ENCODE assay signal across 21 mouse cellular contexts in the genomic region with DNA sequence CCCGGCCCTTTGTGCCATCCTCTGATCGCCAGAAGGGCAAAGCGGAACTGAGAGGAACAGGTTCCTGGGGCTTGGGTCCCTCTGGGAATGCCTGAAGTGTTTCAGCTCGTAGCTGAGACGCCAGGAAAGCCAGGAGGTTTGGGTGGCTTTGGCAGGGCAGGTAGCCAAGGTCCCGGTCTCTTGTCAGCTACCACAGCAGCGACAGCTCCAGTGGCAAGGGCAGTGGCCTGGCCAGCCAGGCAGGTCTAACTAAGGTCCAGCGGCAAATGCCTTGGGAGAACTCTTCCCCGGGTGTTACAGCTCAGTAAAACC. TPM values are rescaled to one million over a fixed set of nuclear protein-coding genes. Genes with fewer than 3 reads are reported as not detected.
DNase-seq lines count a peak whose midpoint lies in the region; ATAC-seq lines count a peak whose summit lies in the region.
"Had no signal": no experiment of that assay in that cellular context is flagged by ENCODE, and none has a peak within 500 bp of the region (broad histone marks: within the 10 kb centered on the region; RNA-seq: fewer than 3 reads in every experiment).

No protein-coding gene starts in this region.

- peak overlapping the region; percentile 22; the same call in 1 of the 2 replicates for H3K27ac ChIP-seq in midbrain, embryonic 11.5 days (ENCODE audit: low read depth, low read length)
- H3K27ac ChIP-seq in midbrain, embryonic 16.5 days (ENCODE audit: low read length), result no peak overlapping the region
- H3K27ac ChIP-seq in hindbrain, embryonic 15.5 days (replicated peaks), result peak overlapping the region; percentile 51; the same call in 1 of the 2 replicates
- H3K27ac ChIP-seq: limb, embryonic 13.5 days; liver, embryonic 13.5 days had no signal

- ATAC-seq in cerebellum, adult (ENCODE audit: insufficient number of reproducible peaks, low FRiP score, low TSS enrichment), result no peak
- no peak for ATAC-seq in midbrain, embryonic 11.5 days (ENCODE audit: low FRiP score)
- ATAC-seq in midbrain, embryonic 16.5 days, result no peak
- ATAC-seq in hindbrain, embryonic 15.5 days (ENCODE audit: low FRiP score, low read depth), result no peak

- WGBS in midbrain, embryonic 11.5 days, result 72% methylated on average over 9 of the region's 9 CpGs
- 77% methylated on average over 9 of the region's 9 CpGs for WGBS in midbrain, embryonic 16.5 days
- 59% methylated on average over 9 of the region's 9 CpGs for WGBS in hindbrain, embryonic 15.5 days

- no peak overlapping the region for H3K4me2 ChIP-seq in midbrain, embryonic 11.5 days
- H3K4me2 ChIP-seq in midbrain, embryonic 16.5 days (ENCODE audit: low read length), result no peak overlapping the region
- no peak overlapping the region for H3K4me2 ChIP-seq in hindbrain, embryonic 15.5 days
- H3K4me2 ChIP-seq: limb, embryonic 13.5 days; liver, embryonic 13.5 days; lung, embryonic 14.5 days had no signal

- no peaks in the 10 kb centered on the region for H3K36me3 ChIP-seq in midbrain, embryonic 11.5 days (ENCODE audit: control insufficient read depth, insufficient read depth, low read length)
- no peaks in the 10 kb centered on the region for H3K36me3 ChIP-seq in midbrain, embryonic 16.5 days (ENCODE audit: control insufficient read depth, insufficient read depth, low read length)
- no peaks in the 10 kb centered on the region for H3K36me3 ChIP-seq in hindbrain, embryonic 15.5 days
- H3K36me3 ChIP-seq: limb, embryonic 13.5 days; liver, embryonic 13.5 days had no signal

- no peaks in the 10 kb centered on the region for H3K9me3 ChIP-seq in midbrain, embryonic 11.5 days (ENCODE audit: control insufficient read depth, low read length)
- H3K9me3 ChIP-seq in midbrain, embryonic 16.5 days (replicated peaks; ENCODE audit: control insufficient read depth, low read length, poor library complexity, severe bottlenecking), result no peaks in the 10 kb centered on the region
- no peaks in the 10 kb centered on the region for H3K9me3 ChIP-seq in hindbrain, embryonic 15.5 days
- H3K9me3 ChIP-seq: limb, embryonic 13.5 days; liver, embryonic 13.5 days had no signal

- H3K4me3 ChIP-seq in midbrain, embryonic 11.5 days (ENCODE audit: low read depth, low read length), result no peak overlapping the region
- no peak overlapping the region for H3K4me3 ChIP-seq in midbrain, embryonic 16.5 days (ENCODE audit: low read depth, low read length)
- H3K4me3 ChIP-seq in hindbrain, embryonic 15.5 days, result no peak overlapping the region
- H3K4me3 ChIP-seq: limb, embryonic 13.5 days; liver, embryonic 13.5 days had no signal

- DNase-seq in cerebellum, adult 9-11 months, result peak; percentile 50
- DNase-seq in midbrain, embryonic 11.5 days (ENCODE audit: low spot score, missing footprints), result no peak
- DNase-seq in urinary bladder, postnatal 10 days (ENCODE audit: low spot score), result no peak
- no peak for DNase-seq in ovary, adult 18-20 months (ENCODE audit: low spot score)
- no peak for DNase-seq in adrenal gland, postnatal 10 days
- DNase-seq: adrenal gland, postnatal 25 days; embryo, embryonic 11 days; kidney, adult 11 months; liver, embryonic 13.5 days; lung, embryonic 14.5 days; lung, postnatal 4 days; thymus, postnatal 25 days had no signal

- no peaks in the 10 kb centered on the region for H3K27me3 ChIP-seq in midbrain, embryonic 11.5 days (ENCODE audit: control insufficient read depth, insufficient read depth, low read length)
- H3K27me3 ChIP-seq in midbrain, embryonic 16.5 days (ENCODE audit: control insufficient read depth, insufficient read depth, low read depth, low read length), result no peaks in the 10 kb centered on the region
- H3K27me3 ChIP-seq in hindbrain, embryonic 15.5 days, result no peaks in the 10 kb centered on the region

- peaks cover 3% of the 10 kb centered on the region; the same call in 1 of the 2 replicates for H3K4me1 ChIP-seq in midbrain, embryonic 11.5 days (ENCODE audit: control insufficient read depth, insufficient read depth, low read length)
- H3K4me1 ChIP-seq in midbrain, embryonic 16.5 days (ENCODE audit: control insufficient read depth, insufficient read depth, low read length), result no peaks in the 10 kb centered on the region; the same call in 1 of the 2 replicates
- peaks cover 13% of the 10 kb centered on the region for H3K4me1 ChIP-seq in hindbrain, embryonic 15.5 days (replicated peaks)
- H3K4me1 ChIP-seq: limb, embryonic 13.5 days; liver, embryonic 13.5 days had no signal

- H3K9ac ChIP-seq in midbrain, embryonic 11.5 days (ENCODE audit: low read length), result peak overlapping the region; percentile 26; the same call in 1 of the 2 replicates
- no peak overlapping the region for H3K9ac ChIP-seq in midbrain, embryonic 16.5 days (ENCODE audit: low read depth, low read length)
- H3K9ac ChIP-seq in hindbrain, embryonic 15.5 days, result no peak overlapping the region
- H3K9ac ChIP-seq: limb, embryonic 13.5 days; liver, embryonic 13.5 days; lung, embryonic 14.5 days had no signal

RNA-seq across cellular contexts. Expression of gene Scrt2, which starts 24.1 kb away (rescaled TPM):
- 10.0 and 11.0 TPM in 2 replicates for polyA plus RNA-seq in midbrain, embryonic 11.5 days (2014; fragmentation: Nextera tagmentation; extraction: Ambion mirVana)
- polyA plus RNA-seq in midbrain, embryonic 16.5 days (2015; fragmentation: Nextera tagmentation; extraction: Ambion mirVana), result 5.8 and 7.7 TPM in 2 replicates
- polyA plus RNA-seq in hindbrain, embryonic 15.5 days (2015; fragmentation: Nextera tagmentation; extraction: Ambion mirVana), result 10.8 and 11.1 TPM in 2 replicates
- total RNA-seq in adrenal gland, postnatal 10 days (2021), result under 1 TPM; 0.21 to 0.27 TPM
- total RNA-seq: gastrocnemius, postnatal 4 days; MEL had no signal
- polyA plus RNA-seq: heart, embryonic 16.5 days; kidney, embryonic 16.5 days; large intestine, adult 2 months; limb, embryonic 13.5 days; liver, embryonic 13.5 days; lung, embryonic 14.5 days had no signal

RNA-seq across cellular contexts. Expression of gene Srxn1, which starts 48.1 kb away (rescaled TPM):
- 14.2 and 14.6 TPM in 2 replicates for polyA plus RNA-seq in midbrain, embryonic 11.5 days (2014; fragmentation: Nextera tagmentation; extraction: Ambion mirVana)
- 21.8 and 25.4 TPM in 2 replicates for polyA plus RNA-seq in midbrain, embryonic 16.5 days (2015; fragmentation: Nextera tagmentation; extraction: Ambion mirVana)
- polyA plus RNA-seq in hindbrain, embryonic 15.5 days (2015; fragmentation: Nextera tagmentation; extraction: Ambion mirVana), result 24.4 and 24.7 TPM in 2 replicates
- total RNA-seq in adrenal gland, postnatal 10 days (2021), result 100 to 1,000 TPM in 1 of 2 experiments, 10 to 100 TPM in 1; 48.5 to 177 TPM
